Mouse (Mus musculus) liver, adult 2 months (tissue): ENCODE data around the gene Ccdc149. TPM values are rescaled to one million over a fixed set of nuclear protein-coding genes. Genes with fewer than 3 reads are reported as not detected.

Experiments
- DNase-seq: peaks from one replicate; pipeline ENCODE4 v3.0.0-alpha.2; 2011; ENCODE audit warnings: low read depth, low spot score; ENCODE audit errors: extremely low read depth
- H3K27ac ChIP-seq: fragments of 200-500 bp; replicated peaks from 2 replicates; pipeline ENCODE4 v1.5.1; 2012; ENCODE audit warnings: low read depth, mild to moderate bottlenecking, control low read depth, inconsistent platforms, low read length; ENCODE audit not compliant: insufficient read depth
- H3K27me3 ChIP-seq: fragments of 200-500 bp; 2 replicates; pipeline ENCODE4 v1.6.1; 2012; ENCODE audit warnings: mild to moderate bottlenecking, moderate library complexity, low read length, inconsistent platforms; ENCODE audit not compliant: control insufficient read depth, insufficient read depth
- H3K36me3 ChIP-seq: fragments of 200-500 bp; 2 replicates; pipeline ENCODE4 v1.6.1; 2012; ENCODE audit warnings: low read length, inconsistent platforms; ENCODE audit not compliant: control insufficient read depth, insufficient read depth
- H3K4me1 ChIP-seq: fragments of 200-500 bp; 2 replicates; pipeline ENCODE4 v1.6.1; 2011; ENCODE audit warnings: low read length; ENCODE audit not compliant: control insufficient read depth, insufficient read depth
- H3K4me3 ChIP-seq: fragments of 200-500 bp; 2 replicates; pipeline ENCODE4 v1.5.1; 2011; ENCODE audit warnings: low read depth, mild to moderate bottlenecking, control low read depth, low read length, moderate library complexity; ENCODE audit not compliant: insufficient read depth
- H3K79me2 ChIP-seq: fragments of 200-500 bp; 2 replicates; pipeline ENCODE4 v1.6.1; 2012; ENCODE audit warnings: inconsistent platforms, mild to moderate bottlenecking, low read length, moderate library complexity; ENCODE audit not compliant: control insufficient read depth, insufficient read depth
- H3K9ac ChIP-seq: fragments of 200-500 bp; 2 replicates; pipeline ENCODE4 v1.6.1; 2012; ENCODE audit warnings: low read depth, mild to moderate bottlenecking, control low read depth, inconsistent platforms, low read length
- CTCF ChIP-seq: fragments of 200-500 bp; IDR thresholded peaks from 2 replicates; pipeline ENCODE4 v1.5.1; 2011; ENCODE audit warnings: low read depth, low read length, control low read depth
- POLR2A ChIP-seq: fragments of 200-500 bp; IDR thresholded peaks from 2 replicates; pipeline ENCODE4 v1.6.1; 2011; ENCODE audit warnings: low read length, control low read depth; ENCODE audit not compliant: insufficient read depth; ENCODE audit errors: extremely low read depth
- WGBS: fragments of 180-500 bp; shearing (Covaris S2); methylation state at CpG from one replicate; pipeline ENCODE4 v1.1.7; 2018; 5-methylcytosine and 5-hydroxymethylcytosine counted together
- polyA plus RNA-seq: library from polyadenylated mRNA; depleted of rRNA; stranded (reverse); fragments of >200 nt; gene quantifications from 2 replicates; pipeline ENCODE4 v1.2.3, GENCODE M21; 2012
- total RNA-seq: library from RNA; depleted of rRNA; stranded (reverse); fragments of >200 nt; gene quantifications from 2 replicates; pipeline ENCODE4 v1.2.3, GENCODE M21; 2014

Ccdc149 gene
- total and polyA plus RNA-seq, 2 experiments: 0.43 to 0.83 TPM

DNA sequence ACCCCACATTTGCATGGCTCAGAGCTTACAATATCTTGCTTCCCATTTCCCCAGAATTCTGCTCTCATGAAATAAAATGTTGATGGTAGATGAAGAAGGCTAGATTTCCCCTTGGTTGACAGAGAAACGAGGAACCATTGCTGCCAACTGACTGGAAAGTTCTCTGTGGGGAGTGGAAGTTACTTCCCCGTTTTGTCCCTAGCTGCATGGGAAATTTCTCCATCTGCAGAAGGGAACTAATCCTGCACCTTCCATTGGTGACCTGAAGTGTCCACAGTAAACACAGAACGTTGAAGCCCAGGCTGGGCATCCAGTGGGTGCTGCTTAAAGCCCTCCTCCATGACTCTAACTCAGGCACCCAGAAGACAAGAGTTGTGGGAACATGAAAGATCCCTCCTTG, 47.4 kb downstream of the Ccdc149 start:
- Histone ChIP-seq H3K36me3 (peaks cover 1% of the 10 kb centered on the region), H3K27ac (no peak overlapping the region), H3K4me1 (no peaks in the 10 kb centered on the region), H3K27me3 (no peaks in the 10 kb centered on the region), H3K79me2 (no peaks in the 10 kb centered on the region), H3K4me3 (no peak overlapping the region), H3K9ac (no peak overlapping the region)
- no peak for TF ChIP-seq CTCF
- no peak for TF ChIP-seq POLR2A
- peak; percentile 17 for DNase-seq
- WGBS: 78% methylated on average over 3 of the region's 3 CpGs

DNA sequence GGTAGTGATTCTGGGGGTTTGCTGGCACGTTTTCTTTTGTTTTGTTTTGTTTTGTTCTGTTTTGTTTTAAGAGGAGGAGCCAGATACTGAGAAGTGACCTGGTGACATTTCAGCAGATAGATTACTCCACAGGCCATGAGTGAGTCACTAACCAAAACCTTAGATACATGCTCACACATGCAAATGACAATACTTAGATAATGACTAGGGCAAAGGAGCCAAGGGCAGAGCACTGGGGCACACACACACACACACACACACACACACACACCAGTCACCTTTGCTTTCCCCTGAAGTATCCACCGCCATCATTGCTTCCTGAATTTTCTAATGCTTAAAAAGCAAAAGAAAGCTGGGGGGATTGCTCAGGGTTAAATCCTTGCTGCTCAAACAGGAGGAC, 54.8 kb downstream of the Ccdc149 start:
- Histone ChIP-seq H3K27me3 (no peaks in the 10 kb centered on the region), H3K4me1 (no peaks in the 10 kb centered on the region), H3K36me3 (peaks cover 1% of the 10 kb centered on the region; the same call in 1 of the 2 replicates), H3K9ac (no peak overlapping the region), H3K4me3 (no peak overlapping the region), H3K79me2 (no peaks in the 10 kb centered on the region), H3K27ac (no peak overlapping the region)
- no peak for TF ChIP-seq CTCF
- no peak for TF ChIP-seq POLR2A
- DNase-seq: no peak
- WGBS: 82% methylated on average over 2 of the region's 2 CpGs

DNA sequence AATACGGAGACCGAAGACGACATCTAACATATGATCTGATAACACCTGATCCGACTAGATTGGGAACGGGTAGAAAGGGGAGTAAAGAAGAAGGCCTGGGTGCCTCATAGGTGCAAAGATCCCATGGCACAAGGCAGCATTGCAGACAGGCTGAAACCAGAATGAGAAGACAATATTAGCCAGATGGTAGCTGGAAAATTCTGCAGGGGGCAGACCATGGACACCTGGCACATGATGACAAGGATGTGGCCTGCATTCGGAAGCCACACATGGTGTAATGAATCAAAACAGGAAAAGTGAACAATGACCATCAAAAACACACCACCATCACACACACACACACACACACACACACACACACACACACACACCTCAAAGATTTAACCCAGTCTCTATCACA, 55.4 kb downstream of the Ccdc149 start:
- H3K79me2 ChIP-seq: no peaks in the 10 kb centered on the region
- TF ChIP-seq POLR2A (no peak), CTCF (no peak)
- no peak for DNase-seq
- H3K36me3 ChIP-seq: peaks cover 1% of the 10 kb centered on the region; the same call in 1 of the 2 replicates
- H3K4me3 ChIP-seq: no peak overlapping the region
- no peak overlapping the region for H3K9ac ChIP-seq
- H3K27ac ChIP-seq: no peak overlapping the region
- H3K4me1 ChIP-seq: no peaks in the 10 kb centered on the region
- H3K27me3 ChIP-seq: no peaks in the 10 kb centered on the region
- WGBS: 92% methylated on average over 6 of the region's 6 CpGs

DNA sequence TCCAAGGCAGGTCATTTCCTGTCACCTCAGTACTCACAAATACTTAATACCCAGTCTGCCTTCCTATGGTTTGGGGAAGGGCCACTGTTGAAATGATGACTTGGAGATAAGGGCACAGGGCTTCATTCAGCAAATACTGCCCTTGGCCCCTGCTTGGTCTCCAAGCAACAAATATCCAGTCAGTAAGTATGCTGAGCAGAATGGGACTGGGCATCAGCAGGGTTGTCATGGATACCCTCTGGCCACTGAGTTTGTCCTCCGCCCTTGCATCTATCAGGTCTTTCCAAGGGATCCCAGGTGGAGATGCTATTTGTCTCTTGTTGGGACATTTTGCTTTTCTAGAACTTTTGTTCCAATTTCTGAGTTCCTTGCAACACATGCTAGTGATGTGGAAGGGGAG, 56.1 kb downstream of the Ccdc149 start:
- H3K79me2 ChIP-seq: no peaks in the 10 kb centered on the region
- 97% methylated on average over 1 of the region's 1 CpGs for WGBS
- TF ChIP-seq CTCF: no peak
- TF ChIP-seq POLR2A: no peak

DNA sequence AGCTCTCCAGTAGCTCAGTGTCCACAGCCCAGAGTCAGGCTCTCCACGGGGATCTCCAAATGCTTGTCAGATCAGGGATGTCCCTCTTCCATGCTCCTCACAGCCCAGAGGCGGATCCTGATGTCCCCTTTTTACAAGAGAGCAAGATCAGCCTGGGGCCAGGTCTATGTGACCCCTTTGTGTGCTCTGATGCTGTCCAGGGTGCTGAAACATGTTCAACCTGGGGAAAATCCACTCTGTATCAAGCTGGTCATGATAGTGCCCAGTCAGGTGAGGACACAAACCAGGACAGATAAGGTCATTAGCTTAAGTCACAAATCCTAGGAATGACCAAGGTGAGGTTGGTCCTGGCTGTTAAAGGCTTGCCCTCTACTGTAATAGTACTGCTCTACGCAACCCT, 59.8 kb downstream of the Ccdc149 start:
- no peak overlapping the region for H3K9ac ChIP-seq
- H3K27me3 ChIP-seq: no peaks in the 10 kb centered on the region
- no peaks in the 10 kb centered on the region for H3K4me1 ChIP-seq
- no peak overlapping the region for H3K4me3 ChIP-seq
- no peak for DNase-seq
- no peaks in the 10 kb centered on the region for H3K79me2 ChIP-seq
- TF ChIP-seq CTCF: no peak
- TF ChIP-seq POLR2A: no peak
- WGBS: 80% methylated on average over 3 of the region's 3 CpGs
- no peaks in the 10 kb centered on the region for H3K36me3 ChIP-seq
- no peak overlapping the region for H3K27ac ChIP-seq

More for the DNA sequence above, 56.1 kb downstream of the Ccdc149 start:
- H3K36me3 ChIP-seq: peaks cover 1% of the 10 kb centered on the region; the same call in 1 of the 2 replicates
- DNase-seq: no peak
- no peak overlapping the region for H3K4me3 ChIP-seq
- no peaks in the 10 kb centered on the region for H3K4me1 ChIP-seq
- H3K27me3 ChIP-seq: no peaks in the 10 kb centered on the region
- H3K9ac ChIP-seq: no peak overlapping the region
- H3K27ac ChIP-seq: no peak overlapping the region

DNA sequence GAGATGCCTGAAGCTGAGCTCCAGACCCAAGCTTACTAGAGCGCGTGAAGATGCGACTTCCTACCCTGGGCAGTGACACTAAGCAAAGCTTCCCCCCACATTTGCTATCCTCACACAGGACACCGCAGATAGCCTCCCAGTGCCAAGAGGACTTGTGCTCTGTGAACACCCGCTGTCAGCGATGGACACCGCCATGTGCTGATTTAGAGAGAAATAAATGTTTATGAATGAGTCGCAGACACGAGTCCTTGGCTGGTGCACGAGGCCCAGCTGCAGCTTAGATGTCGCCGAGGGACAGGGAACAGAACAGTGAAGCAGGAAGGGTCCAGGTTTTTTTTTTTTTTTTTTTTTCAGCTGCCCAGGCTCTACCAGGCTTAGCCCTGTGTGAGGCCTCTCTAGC, 61.1 kb downstream of the Ccdc149 start:
- Histone ChIP-seq H3K4me1 (no peaks in the 10 kb centered on the region), H3K9ac (no peak overlapping the region), H3K27ac (no peak overlapping the region), H3K27me3 (no peaks in the 10 kb centered on the region), H3K4me3 (no peak overlapping the region), H3K79me2 (no peaks in the 10 kb centered on the region), H3K36me3 (no peaks in the 10 kb centered on the region)
- TF ChIP-seq CTCF: no peak
- no peak for TF ChIP-seq POLR2A
- 92% methylated on average over 12 of the region's 12 CpGs for WGBS
- DNase-seq: no peak
